Mouse (Mus musculus) liver, adult 2 months (tissue): ENCODE measurements around the gene Srebf2. TPM values are rescaled to one million over a fixed set of nuclear protein-coding genes. Genes with fewer than 3 reads are reported as not detected.

ENCODE experiments used
- DNase-seq: peaks from one replicate; pipeline ENCODE4 v3.0.0-alpha.2; 2011; ENCODE audit warnings: low read depth, low spot score; ENCODE audit errors: extremely low read depth
- H3K27ac ChIP-seq: fragments of 200-500 bp; replicated peaks from 2 replicates; pipeline ENCODE4 v1.5.1; 2012; ENCODE audit warnings: low read depth, mild to moderate bottlenecking, control low read depth, inconsistent platforms, low read length; ENCODE audit not compliant: insufficient read depth
- H3K27me3 ChIP-seq: fragments of 200-500 bp; 2 replicates; pipeline ENCODE4 v1.6.1; 2012; ENCODE audit warnings: mild to moderate bottlenecking, moderate library complexity, low read length, inconsistent platforms; ENCODE audit not compliant: control insufficient read depth, insufficient read depth
- H3K36me3 ChIP-seq: fragments of 200-500 bp; 2 replicates; pipeline ENCODE4 v1.6.1; 2012; ENCODE audit warnings: low read length, inconsistent platforms; ENCODE audit not compliant: control insufficient read depth, insufficient read depth
- H3K4me1 ChIP-seq: fragments of 200-500 bp; 2 replicates; pipeline ENCODE4 v1.6.1; 2011; ENCODE audit warnings: low read length; ENCODE audit not compliant: control insufficient read depth, insufficient read depth
- H3K4me3 ChIP-seq: fragments of 200-500 bp; 2 replicates; pipeline ENCODE4 v1.5.1; 2011; ENCODE audit warnings: low read depth, mild to moderate bottlenecking, control low read depth, low read length, moderate library complexity; ENCODE audit not compliant: insufficient read depth
- H3K79me2 ChIP-seq: fragments of 200-500 bp; 2 replicates; pipeline ENCODE4 v1.6.1; 2012; ENCODE audit warnings: inconsistent platforms, mild to moderate bottlenecking, low read length, moderate library complexity; ENCODE audit not compliant: control insufficient read depth, insufficient read depth
- H3K9ac ChIP-seq: fragments of 200-500 bp; 2 replicates; pipeline ENCODE4 v1.6.1; 2012; ENCODE audit warnings: low read depth, mild to moderate bottlenecking, control low read depth, inconsistent platforms, low read length
- CTCF ChIP-seq: fragments of 200-500 bp; IDR thresholded peaks from 2 replicates; pipeline ENCODE4 v1.5.1; 2011; ENCODE audit warnings: low read depth, low read length, control low read depth
- POLR2A ChIP-seq: fragments of 200-500 bp; IDR thresholded peaks from 2 replicates; pipeline ENCODE4 v1.6.1; 2011; ENCODE audit warnings: low read length, control low read depth; ENCODE audit not compliant: insufficient read depth; ENCODE audit errors: extremely low read depth
- WGBS: fragments of 180-500 bp; shearing (Covaris S2); methylation state at CpG from one replicate; pipeline ENCODE4 v1.1.7; 2018; 5-methylcytosine and 5-hydroxymethylcytosine counted together
- polyA plus RNA-seq: library from polyadenylated mRNA; depleted of rRNA; stranded (reverse); fragments of >200 nt; gene quantifications from 2 replicates; pipeline ENCODE4 v1.2.3, GENCODE M21; 2012
- total RNA-seq: library from RNA; depleted of rRNA; stranded (reverse); fragments of >200 nt; gene quantifications from 2 replicates; pipeline ENCODE4 v1.2.3, GENCODE M21; 2014

Gene Srebf2
- total and polyA plus RNA-seq, 2 experiments = 16.5 to 66.3 TPM

DNA sequence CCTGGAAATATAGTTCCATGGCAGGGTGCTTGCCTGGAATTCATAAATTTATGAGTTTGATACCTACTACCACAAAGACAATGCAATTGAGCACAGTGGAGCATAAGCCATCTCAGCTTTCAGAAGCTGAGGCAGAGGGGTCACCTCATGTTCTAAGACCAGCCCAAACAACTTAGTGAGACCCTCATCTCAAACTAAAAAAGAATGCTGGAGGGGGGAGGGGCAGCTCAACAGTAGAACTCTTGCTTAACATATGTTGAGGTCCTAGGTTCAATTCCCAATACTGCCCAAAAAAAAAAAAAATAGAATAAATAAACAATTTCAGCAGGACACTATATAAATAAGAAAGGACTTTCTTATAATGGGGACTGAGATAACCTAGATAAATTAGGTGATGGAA, 3.1 kb downstream of the Srebf2 start:
- Histone ChIP-seq H3K79me2 (peaks cover 35% of the 10 kb centered on the region; the same call in 1 of the 2 replicates), H3K36me3 (no peaks in the 10 kb centered on the region), H3K4me1 (peaks cover 11% of the 10 kb centered on the region), H3K27ac (no peak overlapping the region), H3K9ac (no peak overlapping the region), H3K27me3 (no peaks in the 10 kb centered on the region), H3K4me3 (no peak overlapping the region)
- no peak for DNase-seq
- TF ChIP-seq POLR2A = no peak

GRCm38 (mm10) chr15:82151176-82151575, 4.2 kb downstream of the Srebf2 start:
- Histone ChIP-seq H3K27ac (no peak overlapping the region), H3K27me3 (no peaks in the 10 kb centered on the region), H3K79me2 (peaks cover 36% of the 10 kb centered on the region; the same call in 1 of the 2 replicates), H3K4me3 (no peak overlapping the region), H3K4me1 (peaks cover 9% of the 10 kb centered on the region), H3K36me3 (no peaks in the 10 kb centered on the region), H3K9ac (no peak overlapping the region)
- no peak for DNase-seq
- TF ChIP-seq CTCF (no peak), POLR2A (no peak)
- 86% methylated on average over 4 of the region's 4 CpGs for WGBS

DNA sequence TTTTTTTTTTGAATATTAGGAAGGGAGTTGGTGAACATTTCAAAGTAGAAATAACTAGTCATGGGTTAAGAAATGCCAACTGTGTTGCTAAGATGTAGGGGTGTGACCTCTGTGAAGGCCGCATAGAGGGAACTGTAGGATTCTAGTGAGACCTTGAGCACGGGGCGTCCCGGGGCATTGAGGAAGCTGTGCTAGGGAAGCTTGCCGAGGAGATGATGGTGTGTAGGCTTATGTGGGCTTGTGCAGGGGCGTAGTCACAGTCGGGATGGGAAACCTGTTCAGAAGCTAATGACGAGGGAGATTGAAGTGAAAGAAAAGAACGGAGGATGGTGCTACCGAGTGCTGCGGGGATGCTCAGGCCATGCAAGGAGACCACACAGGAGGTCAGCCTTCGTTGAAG, 5.0 kb downstream of the Srebf2 start:
- TF ChIP-seq POLR2A (no peak), CTCF (no peak)
- Histone ChIP-seq H3K27ac (no peak overlapping the region), H3K36me3 (no peaks in the 10 kb centered on the region), H3K79me2 (peaks cover 39% of the 10 kb centered on the region; the same call in 1 of the 2 replicates), H3K4me3 (no peak overlapping the region), H3K27me3 (no peaks in the 10 kb centered on the region), H3K4me1 (peaks cover 7% of the 10 kb centered on the region), H3K9ac (no peak overlapping the region)
- 85% methylated on average over 12 of the region's 12 CpGs for WGBS
- no peak for DNase-seq

DNA sequence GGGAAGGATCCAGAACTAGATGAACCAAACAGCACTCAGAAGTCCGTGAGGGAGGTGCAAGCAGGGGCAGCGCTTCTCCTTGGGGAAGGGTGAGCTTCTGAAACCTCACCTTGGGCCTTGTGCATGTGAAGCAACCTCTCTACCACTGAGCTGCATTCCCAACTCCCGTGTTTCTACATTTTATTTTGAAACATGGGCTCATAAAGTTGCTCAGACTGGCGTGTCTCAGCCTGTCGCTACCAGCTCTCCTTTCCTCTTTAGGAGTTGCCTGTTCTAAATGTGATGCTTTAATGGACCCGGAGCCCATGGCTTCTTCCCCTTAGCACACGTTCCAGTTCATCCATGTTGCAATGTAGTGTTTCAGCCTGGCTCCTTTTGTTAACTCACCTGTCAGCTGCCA, 5.5 kb downstream of the Srebf2 start:
- Histone ChIP-seq H3K4me1 (peaks cover 7% of the 10 kb centered on the region), H3K36me3 (no peaks in the 10 kb centered on the region), H3K27me3 (no peaks in the 10 kb centered on the region), H3K9ac (no peak overlapping the region), H3K27ac (no peak overlapping the region), H3K79me2 (peaks cover 42% of the 10 kb centered on the region; the same call in 1 of the 2 replicates), H3K4me3 (no peak overlapping the region)
- no peak for DNase-seq
- TF ChIP-seq POLR2A = no peak
- TF ChIP-seq CTCF = no peak
- 80% methylated on average over 7 of the region's 7 CpGs for WGBS

DNA sequence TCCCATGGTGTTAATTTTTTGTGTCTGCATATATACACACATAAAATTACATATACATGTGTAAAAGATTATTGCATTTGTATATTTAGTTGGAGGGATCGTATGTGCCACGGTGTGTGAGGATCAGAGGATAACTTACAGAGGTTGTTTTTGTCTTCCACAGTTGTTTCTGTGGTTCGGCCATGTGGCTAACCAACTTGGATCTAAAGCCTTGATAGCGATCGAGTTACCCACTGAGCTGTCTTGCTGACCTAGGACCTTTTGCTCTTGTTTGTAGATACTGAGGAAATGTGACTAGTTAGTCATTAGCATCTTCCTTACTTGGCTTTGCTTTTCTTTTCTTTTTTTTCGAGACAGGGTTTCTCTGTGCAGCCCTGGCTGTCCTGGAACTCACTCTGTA, 9.3 kb downstream of the Srebf2 start:
- no peak for TF ChIP-seq CTCF
- no peak for TF ChIP-seq POLR2A
- H3K27ac ChIP-seq = no peak overlapping the region
- peaks cover 66% of the 10 kb centered on the region; the same call in 1 of the 2 replicates for H3K79me2 ChIP-seq
- H3K27me3 ChIP-seq = no peaks in the 10 kb centered on the region
- no peak overlapping the region for H3K4me3 ChIP-seq
- WGBS = 82% methylated on average over 6 of the region's 6 CpGs
- H3K9ac ChIP-seq = no peak overlapping the region
- H3K36me3 ChIP-seq = no peaks in the 10 kb centered on the region
- no peak for DNase-seq
- peaks cover 2% of the 10 kb centered on the region for H3K4me1 ChIP-seq

DNA sequence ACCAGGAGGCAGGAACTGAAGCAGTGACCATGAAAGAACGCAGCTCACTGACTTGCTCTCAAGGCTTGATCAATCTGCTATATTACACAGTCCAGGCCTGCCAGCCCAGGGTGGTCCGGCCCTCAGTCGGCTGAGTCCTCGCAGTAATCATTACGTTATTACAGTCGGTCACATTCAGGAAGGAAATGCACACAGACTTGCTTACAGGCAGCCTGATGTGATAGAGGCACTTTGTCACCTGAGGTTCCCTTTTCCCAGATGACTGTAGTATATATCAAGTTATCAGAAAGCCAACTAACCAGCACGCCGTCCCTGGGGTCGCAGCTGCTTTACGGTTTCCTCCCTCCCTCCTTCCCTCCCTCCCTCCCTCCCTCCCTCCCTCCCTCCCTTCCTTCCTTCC, 9.9 kb downstream of the Srebf2 start:
- Histone ChIP-seq H3K27me3 (no peaks in the 10 kb centered on the region), H3K9ac (no peak overlapping the region), H3K36me3 (no peaks in the 10 kb centered on the region), H3K79me2 (peaks cover 70% of the 10 kb centered on the region; the same call in 1 of the 2 replicates), H3K4me1 (peaks cover 2% of the 10 kb centered on the region), H3K27ac (no peak overlapping the region), H3K4me3 (no peak overlapping the region)
- WGBS = 83% methylated on average over 10 of the region's 10 CpGs
- TF ChIP-seq CTCF (no peak), POLR2A (no peak)
- DNase-seq = no peak
